Mouse (Mus musculus): Measurements from ENCODE around the gene Mtf1. TPM values are rescaled to one million over a fixed set of nuclear protein-coding genes. Genes with fewer than 3 reads are reported as not detected.
A peak's percentile ranks its signal among the peaks of the same experiment; 100 is the strongest.

The Mtf1 gene
- polyA plus RNA-seq, 1 experiment from 2014 or later, result 13.2 TPM

DNA sequence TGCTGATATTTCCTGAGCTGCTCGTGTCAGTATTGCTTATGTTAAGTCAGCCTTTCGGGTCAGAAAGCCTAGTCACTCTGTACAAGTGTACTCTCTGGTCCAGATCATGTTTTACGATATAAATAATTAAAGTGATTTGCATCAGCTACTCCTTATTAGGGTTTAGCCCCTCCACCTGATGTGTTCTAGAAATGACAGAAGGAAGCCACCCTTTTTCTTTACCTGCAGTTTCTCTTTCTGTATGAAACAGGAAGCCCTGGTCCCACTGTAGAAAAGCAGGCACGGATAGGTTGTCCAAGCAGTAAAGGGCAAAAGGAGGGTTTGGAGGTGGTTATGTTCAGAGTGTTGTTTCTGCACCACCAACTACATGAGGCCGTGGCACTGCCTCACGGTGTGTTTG lies 1.5 kb downstream of the Mtf1 start:
- H3K36me3 ChIP-seq, result peaks cover 25% of the 10 kb centered on the region
- no peaks in the 10 kb centered on the region for H3K27me3 ChIP-seq
- H3K9ac ChIP-seq, result peak overlapping the region; percentile 96; the same call in 1 of the 2 replicates
- peak overlapping the region; percentile 100 for H3K4me3 ChIP-seq
- H3K27ac ChIP-seq, result no peak overlapping the region
- ATAC-seq (ENCODE audit: borderline replicate concordance, extremely low read depth, low FRiP score, low TSS enrichment), result no peak
- peaks cover 12% of the 10 kb centered on the region for H3K4me1 ChIP-seq
- WGBS, result 68% methylated on average over 6 of the region's 6 CpGs
- peak overlapping the region; percentile 89 for H3K4me2 ChIP-seq
- no peaks in the 10 kb centered on the region for H3K9me3 ChIP-seq

DNA sequence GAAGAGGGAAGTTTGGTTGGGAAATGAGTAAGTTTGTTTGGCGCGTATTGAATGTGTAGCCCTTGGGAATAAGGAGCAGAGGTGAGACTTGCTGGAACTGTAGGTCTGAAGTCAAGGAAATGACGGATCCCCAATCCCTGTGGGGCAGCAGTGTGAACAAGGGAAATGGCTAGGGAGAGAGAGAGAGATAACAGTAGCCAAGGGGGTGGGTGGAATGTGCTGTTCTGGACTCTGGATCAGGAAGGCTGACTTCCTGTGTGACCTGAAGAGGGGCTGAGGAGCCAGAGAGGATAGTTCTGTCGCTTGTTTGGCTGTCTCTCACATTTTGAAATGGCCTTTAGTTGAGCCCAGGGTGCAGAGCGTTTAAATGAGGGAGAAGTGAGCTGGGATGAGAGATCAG lies 6.6 kb downstream of the Mtf1 start:
- no peak for ATAC-seq (ENCODE audit: borderline replicate concordance, extremely low read depth, low FRiP score, low TSS enrichment)
- WGBS, result 66% methylated on average over 5 of the region's 5 CpGs
- Histone ChIP-seq H3K4me1 (peaks cover 2% of the 10 kb centered on the region), H3K4me2 (no peak overlapping the region), H3K4me3 (no peak overlapping the region), H3K9ac (no peak overlapping the region), H3K9me3 (no peaks in the 10 kb centered on the region), H3K27me3 (no peaks in the 10 kb centered on the region), H3K36me3 (peaks cover 17% of the 10 kb centered on the region), H3K27ac (no peak overlapping the region)

DNA sequence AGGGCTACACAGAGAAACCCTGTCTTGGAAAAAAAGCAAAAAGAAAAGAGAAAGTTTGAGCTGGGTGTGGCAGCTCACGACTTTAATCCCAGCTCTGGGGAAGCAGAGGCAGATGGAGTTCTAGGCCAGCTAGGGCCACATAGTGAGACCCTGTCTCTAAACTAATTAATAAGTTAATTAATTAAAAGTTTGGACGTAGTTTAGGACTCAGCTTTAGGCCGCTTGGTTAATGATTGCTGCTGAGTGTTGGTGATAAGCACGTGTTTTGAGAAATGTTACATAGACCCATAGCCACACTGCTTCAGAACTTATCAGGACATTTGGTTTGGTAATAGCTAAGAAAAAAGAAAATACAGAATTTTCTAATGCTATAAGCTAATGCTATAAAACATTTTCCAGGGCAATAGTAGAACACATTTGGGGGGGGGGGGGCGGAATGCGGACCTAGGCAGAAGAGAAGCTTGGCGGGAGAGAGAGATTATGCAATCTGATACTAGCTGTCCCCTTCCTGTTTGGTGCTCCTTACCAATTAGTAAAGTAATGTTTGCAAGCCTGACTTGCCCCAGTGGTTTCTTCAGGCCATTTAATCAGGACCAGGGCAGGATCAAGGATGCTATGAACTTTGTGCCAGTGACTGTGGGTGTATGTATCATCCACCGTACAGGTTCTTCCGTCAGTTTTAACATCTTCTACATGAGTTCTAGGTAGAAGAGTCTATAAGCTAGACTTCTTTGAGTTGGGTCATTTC lies 7.4 kb downstream of the Mtf1 start:
- H3K4me3 ChIP-seq, result no peak overlapping the region
- peaks cover 18% of the 10 kb centered on the region for H3K36me3 ChIP-seq
- 71% methylated on average over 9 of the region's 9 CpGs for WGBS
- no peak overlapping the region for H3K9ac ChIP-seq
- no peak overlapping the region for H3K27ac ChIP-seq
- no peaks in the 10 kb centered on the region for H3K4me1 ChIP-seq
- no peaks in the 10 kb centered on the region for H3K9me3 ChIP-seq
- H3K27me3 ChIP-seq, result no peaks in the 10 kb centered on the region
- no peak for ATAC-seq (ENCODE audit: borderline replicate concordance, extremely low read depth, low FRiP score, low TSS enrichment)
- no peak overlapping the region for H3K4me2 ChIP-seq

DNA sequence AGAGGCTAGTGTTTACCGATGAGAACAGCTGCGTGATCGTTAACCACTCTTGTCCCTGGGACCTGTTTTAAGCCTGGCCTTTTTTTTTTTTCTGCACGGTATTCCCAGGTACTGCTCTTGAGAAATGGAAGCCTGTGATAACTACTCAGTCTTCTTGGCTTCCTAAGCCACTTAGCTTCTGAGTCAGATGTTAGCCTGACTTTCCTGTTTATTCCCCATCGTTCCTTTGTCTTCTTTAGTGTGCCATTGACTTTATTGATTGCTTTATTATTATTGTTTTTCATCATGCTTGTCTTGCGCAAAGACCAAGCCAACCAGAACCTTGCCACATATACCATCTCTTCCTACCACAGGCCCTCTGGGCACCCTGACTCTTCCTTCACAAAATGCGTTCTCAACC lies 8.2 kb downstream of the Mtf1 start:
- no peak for ATAC-seq (ENCODE audit: borderline replicate concordance, extremely low read depth, low FRiP score, low TSS enrichment)
- peaks cover 18% of the 10 kb centered on the region for H3K36me3 ChIP-seq
- WGBS, result 82% methylated on average over 7 of the region's 7 CpGs

DNA sequence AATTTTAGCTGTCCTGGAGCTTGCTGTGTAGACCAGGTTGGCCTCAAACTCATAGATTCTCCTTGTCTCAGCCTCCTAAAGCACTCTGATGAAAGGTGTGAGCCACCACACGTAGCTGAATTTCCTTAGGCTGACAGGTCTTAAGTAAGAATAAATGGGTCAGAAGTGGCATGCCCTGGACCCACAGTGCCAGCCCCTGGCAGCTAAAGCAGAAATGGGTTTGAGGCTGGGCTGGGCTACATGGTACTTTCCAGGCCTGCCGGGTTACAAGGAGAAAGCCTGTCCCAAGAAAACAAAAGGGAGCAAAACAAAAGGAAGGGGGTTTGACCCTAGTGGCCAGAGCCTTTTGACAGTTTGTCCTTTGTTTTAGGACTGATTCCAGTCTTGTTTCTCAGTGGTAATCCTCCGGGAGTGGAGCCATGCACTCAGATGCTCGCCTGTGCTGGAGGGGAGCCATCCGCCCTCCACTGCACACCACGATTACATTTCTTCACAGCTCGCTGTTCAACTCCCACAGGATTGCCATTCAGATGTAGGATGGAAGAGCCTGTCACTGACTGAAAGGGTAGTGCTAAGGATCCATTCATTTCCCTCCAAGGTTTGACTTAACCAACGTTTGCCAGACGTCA lies 9.6 kb downstream of the Mtf1 start:
- Histone ChIP-seq H3K4me1 (no peaks in the 10 kb centered on the region), H3K4me3 (no peak overlapping the region), H3K4me2 (no peak overlapping the region), H3K9me3 (no peaks in the 10 kb centered on the region), H3K36me3 (peaks cover 7% of the 10 kb centered on the region), H3K9ac (no peak overlapping the region), H3K27ac (no peak overlapping the region), H3K27me3 (no peaks in the 10 kb centered on the region)
- no peak for ATAC-seq (ENCODE audit: borderline replicate concordance, extremely low read depth, low FRiP score, low TSS enrichment)
- 69% methylated on average over 9 of the region's 9 CpGs for WGBS

More for the DNA sequence above, 8.2 kb downstream of the Mtf1 start:
- H3K4me2 ChIP-seq, result no peak overlapping the region
- H3K4me3 ChIP-seq, result no peak overlapping the region
- H3K9ac ChIP-seq, result no peak overlapping the region
- H3K9me3 ChIP-seq, result no peaks in the 10 kb centered on the region
- no peaks in the 10 kb centered on the region for H3K4me1 ChIP-seq
- no peaks in the 10 kb centered on the region for H3K27me3 ChIP-seq
- H3K27ac ChIP-seq, result no peak overlapping the region

DNA sequence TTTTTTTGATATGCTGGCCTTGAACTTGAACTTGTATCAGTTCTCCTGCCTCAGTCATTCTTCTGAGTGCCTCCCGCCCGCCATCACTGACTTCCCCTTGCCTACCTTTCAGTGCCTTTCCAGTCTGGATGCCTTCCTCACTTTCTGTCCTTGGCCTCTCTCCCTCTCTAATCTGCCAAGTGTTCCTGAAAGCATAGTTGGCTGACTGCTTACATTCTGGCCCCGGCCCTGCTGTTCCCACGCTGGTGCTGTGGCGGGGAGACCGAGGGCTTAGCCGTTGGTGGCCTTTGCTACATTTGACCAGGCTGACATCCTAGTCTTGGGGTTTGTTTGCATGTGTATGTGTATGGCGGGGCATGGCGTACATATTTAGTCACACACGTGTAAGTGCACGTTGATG lies 14.0 kb downstream of the Mtf1 start:
- H3K4me2 ChIP-seq, result no peak overlapping the region
- no peak for ATAC-seq (ENCODE audit: borderline replicate concordance, extremely low read depth, low FRiP score, low TSS enrichment)
- no peaks in the 10 kb centered on the region for H3K27me3 ChIP-seq
- H3K27ac ChIP-seq, result no peak overlapping the region
- H3K9ac ChIP-seq, result no peak overlapping the region
- WGBS, result 90% methylated on average over 11 of the region's 11 CpGs
- no peaks in the 10 kb centered on the region for H3K9me3 ChIP-seq
- peaks cover 7% of the 10 kb centered on the region; the same call in 1 of the 2 replicates for H3K4me1 ChIP-seq
- no peak overlapping the region for H3K4me3 ChIP-seq
- peaks cover 3% of the 10 kb centered on the region; the same call in 1 of the 2 replicates for H3K36me3 ChIP-seq

DNA sequence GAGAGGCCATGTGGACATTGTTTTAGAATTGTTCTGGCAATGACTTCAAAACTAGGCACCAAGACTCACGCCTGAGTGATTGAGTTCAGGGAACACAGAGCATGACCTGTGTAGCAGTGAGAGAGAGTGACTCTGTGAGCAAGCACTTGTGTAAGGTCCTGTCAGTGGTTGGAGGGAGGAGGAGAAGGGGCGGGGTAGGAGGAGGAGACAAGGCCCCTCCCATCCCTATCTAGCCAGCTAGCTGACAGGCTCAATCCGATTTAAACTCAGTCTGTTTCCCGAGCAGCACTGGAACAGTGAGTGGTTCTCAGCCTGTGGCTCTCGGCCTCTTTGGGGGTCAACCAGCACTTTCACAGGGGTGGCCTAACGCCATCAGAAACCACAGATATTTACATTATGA lies 15.9 kb downstream of the Mtf1 start:
- Histone ChIP-seq H3K4me1 (peaks cover 7% of the 10 kb centered on the region; the same call in 1 of the 2 replicates), H3K36me3 (peaks cover 10% of the 10 kb centered on the region; the same call in 1 of the 2 replicates), H3K27ac (no peak overlapping the region), H3K27me3 (no peaks in the 10 kb centered on the region), H3K4me2 (no peak overlapping the region), H3K4me3 (no peak overlapping the region), H3K9ac (no peak overlapping the region), H3K9me3 (no peaks in the 10 kb centered on the region)
- 17% methylated on average over 6 of the region's 6 CpGs for WGBS
- peak; percentile 83 for ATAC-seq (ENCODE audit: borderline replicate concordance, extremely low read depth, low FRiP score, low TSS enrichment)

DNA sequence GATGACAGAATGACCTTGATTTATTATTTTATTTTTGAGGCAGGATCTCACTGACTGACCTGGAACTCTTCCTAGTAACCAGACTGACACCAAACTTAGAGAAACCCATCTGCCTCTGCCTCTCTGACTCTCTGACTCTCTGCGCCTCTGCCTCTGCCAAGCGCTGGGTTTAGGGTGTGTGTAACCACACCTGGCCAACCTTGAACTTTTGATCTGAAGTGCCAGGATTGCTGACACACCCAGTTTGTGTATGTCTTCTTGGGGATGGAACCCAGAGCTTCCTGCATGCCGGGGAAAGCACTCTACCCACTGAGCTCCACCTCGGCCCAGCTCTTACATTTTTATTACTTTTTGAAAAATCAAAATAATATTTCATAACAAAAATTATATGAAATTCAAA lies 16.9 kb downstream of the Mtf1 start:
- Histone ChIP-seq H3K4me3 (no peak overlapping the region), H3K36me3 (peaks cover 7% of the 10 kb centered on the region; the same call in 1 of the 2 replicates), H3K27ac (no peak overlapping the region), H3K4me2 (no peak overlapping the region), H3K9ac (no peak overlapping the region), H3K9me3 (no peaks in the 10 kb centered on the region), H3K27me3 (no peaks in the 10 kb centered on the region), H3K4me1 (peaks cover 7% of the 10 kb centered on the region; the same call in 1 of the 2 replicates)
- no peak for ATAC-seq (ENCODE audit: borderline replicate concordance, extremely low read depth, low FRiP score, low TSS enrichment)
- 96% methylated on average over 4 of the region's 4 CpGs for WGBS

DNA sequence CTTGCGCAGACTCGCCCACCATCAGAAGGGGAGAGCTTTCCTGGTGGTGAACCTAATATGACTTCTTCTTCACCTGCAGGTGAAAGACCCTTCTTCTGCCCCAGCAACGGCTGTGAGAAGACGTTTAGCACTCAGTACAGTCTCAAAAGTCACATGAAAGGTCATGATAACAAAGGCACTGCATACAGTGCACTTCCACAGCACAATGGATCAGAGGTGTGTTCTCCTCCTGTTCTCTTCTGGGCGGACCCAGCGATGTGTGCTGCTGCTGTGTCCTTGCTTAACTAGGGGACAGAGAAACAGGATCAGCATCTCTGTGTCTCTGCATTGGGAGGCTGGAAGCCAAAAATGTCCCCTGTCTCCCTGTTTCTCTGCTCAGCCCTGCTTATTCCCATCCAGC lies 23.1 kb downstream of the Mtf1 start:
- ATAC-seq (ENCODE audit: borderline replicate concordance, extremely low read depth, low FRiP score, low TSS enrichment), result no peak
- Histone ChIP-seq H3K27me3 (no peaks in the 10 kb centered on the region), H3K9me3 (no peaks in the 10 kb centered on the region), H3K4me1 (no peaks in the 10 kb centered on the region), H3K9ac (no peak overlapping the region), H3K27ac (no peak overlapping the region), H3K36me3 (peaks cover 35% of the 10 kb centered on the region), H3K4me3 (no peak overlapping the region), H3K4me2 (no peak overlapping the region)
- 95% methylated on average over 6 of the region's 6 CpGs for WGBS

DNA sequence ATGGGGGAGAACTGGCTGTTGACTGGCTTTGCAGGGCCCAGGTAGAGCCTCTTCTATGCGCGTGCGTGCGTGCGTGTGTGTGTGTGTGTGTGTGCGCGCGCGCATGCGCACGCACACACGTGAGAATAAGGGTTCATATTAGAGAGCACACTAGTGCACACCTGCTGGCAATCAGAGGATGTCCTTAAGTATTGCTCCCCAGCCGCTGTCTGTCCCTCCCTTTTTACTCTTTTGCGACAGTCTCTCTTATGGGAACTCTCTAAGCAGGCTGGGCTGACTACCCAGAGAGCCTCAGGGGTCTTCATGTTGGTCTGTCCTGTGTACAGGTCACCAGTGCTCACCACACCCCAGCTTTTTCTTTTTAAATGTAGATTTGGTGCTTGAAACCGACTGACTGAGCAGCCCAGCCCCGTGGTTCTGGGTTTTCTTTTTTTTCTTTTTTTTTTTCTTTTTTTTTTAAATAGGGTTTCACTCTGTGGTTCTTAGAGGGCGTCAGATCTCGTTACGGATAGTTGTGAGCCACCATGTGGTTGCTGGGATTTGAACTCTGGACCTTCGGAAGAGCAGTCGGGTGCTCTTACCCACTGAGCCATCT lies 23.6 kb downstream of the Mtf1 start:
- H3K4me1 ChIP-seq, result no peaks in the 10 kb centered on the region
- H3K27ac ChIP-seq, result no peak overlapping the region
- H3K9me3 ChIP-seq, result no peaks in the 10 kb centered on the region
- peaks cover 35% of the 10 kb centered on the region for H3K36me3 ChIP-seq
- 95% methylated on average over 21 of the region's 21 CpGs for WGBS
- H3K27me3 ChIP-seq, result no peaks in the 10 kb centered on the region
- no peak for ATAC-seq (ENCODE audit: borderline replicate concordance, extremely low read depth, low FRiP score, low TSS enrichment)
- H3K9ac ChIP-seq, result no peak overlapping the region
- no peak overlapping the region for H3K4me3 ChIP-seq
- H3K4me2 ChIP-seq, result no peak overlapping the region

DNA sequence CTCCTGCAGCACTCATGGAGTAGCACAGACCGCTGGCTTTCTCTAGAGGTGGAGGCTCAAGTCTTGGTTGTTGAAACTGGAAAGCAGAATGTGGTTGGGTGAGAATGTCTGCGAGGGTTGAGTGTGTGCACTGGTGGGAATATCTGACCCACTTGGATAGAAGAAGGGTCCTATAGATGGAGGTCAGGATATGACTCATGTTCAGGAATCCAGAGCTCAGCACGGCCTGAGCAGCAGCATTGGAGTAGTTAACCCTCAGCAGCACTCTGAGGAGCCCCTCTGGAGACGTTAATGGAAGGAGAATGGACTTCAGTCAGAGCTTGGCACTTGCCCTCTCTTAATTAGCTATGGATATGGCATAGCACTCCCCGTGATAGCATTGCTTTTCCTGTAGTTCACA lies 27.8 kb downstream of the Mtf1 start:
- no peak overlapping the region for H3K9ac ChIP-seq
- no peak overlapping the region for H3K4me3 ChIP-seq
- no peak overlapping the region for H3K27ac ChIP-seq
- no peak overlapping the region for H3K4me2 ChIP-seq
- no peaks in the 10 kb centered on the region for H3K27me3 ChIP-seq
- no peaks in the 10 kb centered on the region for H3K4me1 ChIP-seq
- no peak for ATAC-seq (ENCODE audit: borderline replicate concordance, extremely low read depth, low FRiP score, low TSS enrichment)
- 61% methylated on average over 5 of the region's 5 CpGs for WGBS
- H3K9me3 ChIP-seq, result no peaks in the 10 kb centered on the region
- H3K36me3 ChIP-seq, result peaks cover 37% of the 10 kb centered on the region

DNA sequence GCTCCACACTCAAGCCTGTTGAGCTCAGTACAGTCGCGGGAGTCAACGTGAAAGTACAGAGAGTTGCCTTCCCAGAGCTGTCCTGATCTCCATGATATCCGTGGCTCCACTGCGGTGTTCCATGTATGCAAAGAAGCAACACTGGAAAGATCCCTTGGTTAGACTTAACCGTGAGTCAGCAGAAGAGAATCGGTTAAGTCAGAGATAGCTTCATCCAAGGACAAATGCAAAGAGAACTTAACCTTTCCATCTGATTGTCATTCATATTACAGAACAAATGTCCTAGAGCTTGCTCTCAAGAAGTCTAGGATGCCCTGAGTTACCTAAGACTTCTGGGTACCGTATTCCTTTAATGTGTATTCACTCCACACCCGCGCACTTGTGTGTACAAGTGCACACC lies 30.9 kb downstream of the Mtf1 start:
- H3K4me2 ChIP-seq, result no peak overlapping the region
- WGBS, result 93% methylated on average over 10 of the region's 10 CpGs
- ATAC-seq (ENCODE audit: borderline replicate concordance, extremely low read depth, low FRiP score, low TSS enrichment), result no peak
- peaks cover 19% of the 10 kb centered on the region; the same call in 1 of the 2 replicates for H3K36me3 ChIP-seq
- no peak overlapping the region for H3K4me3 ChIP-seq
- no peaks in the 10 kb centered on the region for H3K27me3 ChIP-seq
- H3K4me1 ChIP-seq, result no peaks in the 10 kb centered on the region
- H3K9me3 ChIP-seq, result no peaks in the 10 kb centered on the region
- H3K9ac ChIP-seq, result no peak overlapping the region
- H3K27ac ChIP-seq, result no peak overlapping the region
